Mouse (Mus musculus): Measurements from ENCODE around the gene Nog. TPM values are rescaled to one million over a fixed set of nuclear protein-coding genes. Genes with fewer than 3 reads are reported as not detected.

Gene Nog
- total and polyA plus RNA-seq, 3 experiments = not detected

GRCm38 (mm10) chr11:89318324-89318723 lies 16.2 kb upstream of the Nog start:
- Histone ChIP-seq H3K9ac (ENCODE audit: control insufficient read depth, low read depth, low read length, poor library complexity, severe bottlenecking) (no peak overlapping the region), H3K4me1 (ENCODE audit: control insufficient read depth in 1 of 2, insufficient read depth in 2 of 2, low read length in 2 of 2) (no peaks in the 10 kb centered on the region), H3K27ac (ENCODE audit: control insufficient read depth, low read depth, low read length) (no peak overlapping the region), H3K36me3 (ENCODE audit: control insufficient read depth in 1 of 2, insufficient read depth in 2 of 2, low read length in 2 of 2) (no peaks in the 10 kb centered on the region), H3K79me2 (ENCODE audit: control insufficient read depth, insufficient read depth, low read length, poor library complexity) (no peaks in the 10 kb centered on the region), H3K27me3 (ENCODE audit: control insufficient read depth in 1 of 2, insufficient read depth in 2 of 2, low read length in 2 of 2) (no peaks in the 10 kb centered on the region), H3K4me3 (ENCODE audit: control insufficient read depth in 1 of 2, insufficient read depth in 1 of 2, low read depth in 2 of 2, low read length in 2 of 2) (no peak overlapping the region), H3K9me3 (replicated peaks; ENCODE audit: insufficient read depth, low read length) (no peaks in the 10 kb centered on the region)
- no peak for TF ChIP-seq MAX (IDR thresholded peaks at IDR 0.05; ENCODE audit: low read length)
- no peak for DNase-seq (ENCODE audit: low read depth, low spot score)

- DNase-seq (ENCODE audit: low read depth, low spot score) = no peak
- H3K79me2 ChIP-seq (ENCODE audit: control insufficient read depth, insufficient read depth, low read length, poor library complexity) = no peaks in the 10 kb centered on the region
- no peaks in the 10 kb centered on the region for H3K4me1 ChIP-seq (ENCODE audit: control insufficient read depth in 1 of 2, insufficient read depth in 2 of 2, low read length in 2 of 2)
- no peak overlapping the region for H3K9ac ChIP-seq (ENCODE audit: control insufficient read depth, low read depth, low read length, poor library complexity, severe bottlenecking)
- no peak overlapping the region for H3K4me3 ChIP-seq (ENCODE audit: control insufficient read depth in 1 of 2, insufficient read depth in 1 of 2, low read depth in 2 of 2, low read length in 2 of 2)
- no peaks in the 10 kb centered on the region for H3K36me3 ChIP-seq (ENCODE audit: control insufficient read depth in 1 of 2, insufficient read depth in 2 of 2, low read length in 2 of 2)
- no peaks in the 10 kb centered on the region for H3K9me3 ChIP-seq (replicated peaks; ENCODE audit: insufficient read depth, low read length)
- no peaks in the 10 kb centered on the region for H3K27me3 ChIP-seq (ENCODE audit: control insufficient read depth in 1 of 2, insufficient read depth in 2 of 2, low read length in 2 of 2)
- no peak overlapping the region for H3K27ac ChIP-seq (ENCODE audit: control insufficient read depth, low read depth, low read length)
- TF ChIP-seq TBP (IDR thresholded peaks at IDR 0.05; ENCODE audit: low read depth, low read length) (no peak), ZC3H11A (IDR thresholded peaks at IDR 0.05; ENCODE audit: low read depth, low read length) (no peak), POLR2A (IDR thresholded peaks at IDR 0.05; ENCODE audit: control insufficient read depth in 1 of 2, insufficient read depth in 1 of 2, low read depth in 1 of 2, low read length in 2 of 2, poor library complexity in 1 of 2) (no peak), POLR2AphosphoS5 (IDR thresholded peaks at IDR 0.05; ENCODE audit: borderline replicate concordance, low read depth, low read length) (no peak), MYC (IDR thresholded peaks at IDR 0.05; ENCODE audit: low read depth, low read length) (no peak), MXI1 (IDR thresholded peaks at IDR 0.05; ENCODE audit: low read depth, low read length) (no peak), JUND (IDR thresholded peaks at IDR 0.05; ENCODE audit: low read depth, low read length) (no peak), MAFK (IDR thresholded peaks at IDR 0.05; ENCODE audit: borderline replicate concordance, low read depth, low read length) (no peak), MAX (IDR thresholded peaks at IDR 0.05; ENCODE audit: low read length) (no peak), SMC3 (IDR thresholded peaks at IDR 0.05; ENCODE audit: low read depth, low read length) (no peak), E2F4 (IDR thresholded peaks at IDR 0.05; ENCODE audit: borderline replicate concordance, low read depth, low read length) (no peak), TCF12 (IDR thresholded peaks at IDR 0.05; ENCODE audit: low read depth, low read length) (no peak), ETS1 (IDR thresholded peaks at IDR 0.05; ENCODE audit: low read depth, low read length) (no peak), UBTF (IDR thresholded peaks at IDR 0.05; ENCODE audit: borderline replicate concordance, insufficient read depth, low read depth, low read length) (no peak), HCFC1 (IDR thresholded peaks at IDR 0.05; ENCODE audit: low read depth, low read length) (no peak), SIN3A (IDR thresholded peaks at IDR 0.05; ENCODE audit: low read length) (no peak), KAT2A (conservative IDR thresholded peaks at IDR 0.05; ENCODE audit: low read depth, low read length) (no peak), TAL1 (IDR thresholded peaks at IDR 0.05; ENCODE audit: low read length) (no peak), CHD1 (IDR thresholded peaks at IDR 0.05; ENCODE audit: low read depth, low read length) (no peak), BHLHE40 (IDR thresholded peaks at IDR 0.05; ENCODE audit: borderline replicate concordance, low read depth, low read length) (no peak)
These were observed 15.6 kb upstream of the Nog start for GRCm38 (mm10) chr11:89317757-89318156.

All from MEL (cell line).